Mouse (Mus musculus): ENCODE results near the gene Cyb5rl.

DNA sequence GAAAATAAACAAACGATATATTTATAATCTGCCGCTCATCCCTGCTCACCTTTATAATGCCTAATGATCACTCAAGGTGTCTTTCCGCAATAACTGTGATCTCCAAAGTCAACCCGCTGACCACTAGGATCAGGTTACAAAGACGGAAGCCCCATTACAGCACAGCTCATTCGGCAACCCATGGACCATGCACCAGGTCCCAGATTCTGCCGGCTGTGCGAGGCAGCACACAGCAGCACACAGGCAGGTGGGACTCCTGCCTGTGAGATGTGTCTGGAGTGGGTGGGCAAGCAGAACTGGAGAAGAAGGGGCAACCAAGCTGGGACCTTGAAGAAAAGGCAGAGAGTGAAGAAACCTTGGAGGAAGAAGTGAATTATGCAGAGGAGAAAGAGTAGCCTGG lies 47.5 kb downstream of the Cyb5rl start:
- TF ChIP-seq POLR2A (IDR thresholded peaks at IDR 0.05; ENCODE audit: borderline replicate concordance, extremely low read depth, low read depth, low read length) (no peak), CTCF (IDR thresholded peaks at IDR 0.05; ENCODE audit: insufficient read depth, low read length) (no peak)

Measured in lung, adult 2 months (tissue).